Mouse (Mus musculus) heart, embryonic 13.5 days (tissue): Measurements from ENCODE around the gene Ppm1k. TPM values are rescaled to one million over a fixed set of nuclear protein-coding genes. Genes with fewer than 3 reads are reported as not detected.

Experiments used
- polyA plus RNA-seq: library from polyadenylated mRNA; unstranded; fragments of >200 nt; fragmentation: Nextera tagmentation; extraction: Ambion mirVana; gene quantifications from 2 replicates; pipeline ENCODE4 v1.2.1, GENCODE M21; 2015

Gene Ppm1k
- polyA plus RNA-seq, 1 experiment from 2014 or later = 11.0 TPM

Other genes starting within 250 kb of the Ppm1k start
- gene Vmn1r16, start 206.0 kb downstream of the Ppm1k start, polyA plus RNA-seq = not detected in 2 replicates
- not detected in 2 replicates for gene Vmn1r17, start 171.7 kb downstream of the Ppm1k start, polyA plus RNA-seq
- not detected in 2 replicates for gene Vmn1r18, start 139.7 kb downstream of the Ppm1k start, polyA plus RNA-seq
- not detected in 2 replicates for gene Vmn1r19, start 131.7 kb downstream of the Ppm1k start, polyA plus RNA-seq
- gene Vmn1r20, start 106.5 kb downstream of the Ppm1k start, polyA plus RNA-seq = not detected in 2 replicates
- 4.1 and 4.2 TPM in 2 replicates for gene Herc6, start 45.5 kb upstream of the Ppm1k start, polyA plus RNA-seq
- gene Pyurf, start 156.6 kb upstream of the Ppm1k start, polyA plus RNA-seq = 25.2 and 28.0 TPM in 2 replicates
- 16.9 and 19.4 TPM in 2 replicates for gene Lancl2, start 167.1 kb upstream of the Ppm1k start, polyA plus RNA-seq